Mouse (Mus musculus): ENCODE data around the gene Usp6nl.

- TF ChIP-seq HCFC1 (IDR thresholded peaks at IDR 0.05; ENCODE audit: borderline replicate concordance, insufficient read depth, low read length) (no peak), CHD2 (IDR thresholded peaks at IDR 0.05; ENCODE audit: low read depth, low read length) (no peak), ZNF384 (IDR thresholded peaks at IDR 0.05; ENCODE audit: low read depth, low read length) (no peak), MAFK (IDR thresholded peaks at IDR 0.05; ENCODE audit: insufficient read depth, low read depth, low read length) (no peak)
These were observed 151.4 kb downstream of the Usp6nl start for GRCm38 (mm10) chr2:6473829-6474228.
